Comparison of ENCODE assay signal across 8 mouse cellular contexts in the genomic region with DNA sequence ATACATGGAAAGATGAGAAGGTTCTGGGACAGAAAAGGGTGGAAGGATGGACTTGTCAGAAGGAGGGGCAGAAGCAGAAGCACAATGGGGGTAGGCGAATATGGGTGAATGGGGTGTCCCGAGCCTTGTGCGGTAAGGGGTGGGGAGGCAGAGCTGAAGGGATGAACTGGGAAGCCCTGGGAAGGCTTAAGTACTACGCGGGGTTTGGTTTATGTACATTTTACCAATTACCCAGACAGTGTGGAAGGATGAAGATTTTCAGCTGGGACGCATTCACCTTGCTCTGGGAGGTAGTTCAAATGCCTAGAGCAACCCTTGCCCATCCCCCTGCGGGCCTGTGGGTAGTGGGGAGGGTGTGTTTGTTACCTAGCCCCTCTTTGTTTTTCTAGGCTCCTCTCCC. TPM values are rescaled to one million over a fixed set of nuclear protein-coding genes. Genes with fewer than 3 reads are reported as not detected.
DNase-seq lines count a peak whose midpoint lies in the region; ATAC-seq and TF ChIP-seq lines count a peak whose summit lies in the region.

No protein-coding gene starts in this region.

- peak overlapping the region; percentile 71 for H3K4me3 ChIP-seq in heart, embryonic 11.5 days (ENCODE audit: low read depth, low read length)
- H3K4me3 ChIP-seq in ES-E14 (ENCODE audit: insufficient read depth in 1 of 2, low read depth in 1 of 2, low read length in 2 of 2, poor library complexity in 1 of 2, severe bottlenecking in 1 of 2) = peak overlapping the region; percentile 53 to 58
- H3K4me3 ChIP-seq in heart, embryonic 16.5 days (ENCODE audit: low read length) = peak overlapping the region; percentile 82
- H3K4me3 ChIP-seq in liver, postnatal 0 days (ENCODE audit: low read depth, low read length) = peak overlapping the region; percentile 69

- H3K36me3 ChIP-seq in heart, embryonic 11.5 days (ENCODE audit: control insufficient read depth, insufficient read depth, low read length) = peaks cover 8% of the 10 kb centered on the region
- H3K36me3 ChIP-seq in ES-E14 (ENCODE audit: control insufficient read depth, insufficient read depth, low read length, poor library complexity, severe bottlenecking) = peaks cover 23% of the 10 kb centered on the region
- 0 out of 2 replicates have a peak, but pooled peaks cover 8% of the 10 kb centered on the region for H3K36me3 ChIP-seq in heart, embryonic 16.5 days (ENCODE audit: control insufficient read depth, insufficient read depth)
- peaks cover 14% of the 10 kb centered on the region for H3K36me3 ChIP-seq in liver, postnatal 0 days (replicated peaks; ENCODE audit: insufficient read depth, low read length)

- no peak for DNase-seq in heart, postnatal 4 days
- no peak for DNase-seq in ES-E14 (ENCODE audit: low read depth, low spot score)
- DNase-seq in liver, postnatal 0 days = no peak
- DNase-seq in urinary bladder, postnatal 25 days (ENCODE audit: low spot score) = no peak
- DNase-seq in cerebellum, postnatal 4 days (ENCODE audit: low spot score in 2 of 2) = no peak

- H3K27ac ChIP-seq in heart, embryonic 11.5 days (ENCODE audit: low read depth, low read length) = no peak overlapping the region
- no peak overlapping the region for H3K27ac ChIP-seq in ES-E14 (ENCODE audit: insufficient read depth, low read depth, low read length, poor library complexity, severe bottlenecking)
- peak overlapping the region; percentile 73 for H3K27ac ChIP-seq in heart, embryonic 16.5 days (ENCODE audit: low read length)
- H3K27ac ChIP-seq in liver, postnatal 0 days (ENCODE audit: low read depth) = peak overlapping the region; percentile 72

- TF ChIP-seq EP300 in liver, postnatal 0 days (IDR thresholded peaks at IDR 0.05; ENCODE audit: low read depth) = no peak

- H3K9me3 ChIP-seq in heart, embryonic 11.5 days (replicated peaks; ENCODE audit: control insufficient read depth, low read length) = no peaks in the 10 kb centered on the region
- no peaks in the 10 kb centered on the region for H3K9me3 ChIP-seq in ES-E14 (ENCODE audit: control insufficient read depth, insufficient read depth, low read depth, low read length)
- no peaks in the 10 kb centered on the region for H3K9me3 ChIP-seq in heart, embryonic 16.5 days (replicated peaks; ENCODE audit: control insufficient read depth, low read length)
- no peaks in the 10 kb centered on the region for H3K9me3 ChIP-seq in liver, postnatal 0 days (ENCODE audit: low read length)

- in situ Hi-C loops in ES-E14 (cut with MboI; ENCODE audit: low sequenced_read_pairs in 2 of 2, unreplicated experiment in 2 of 2) = no loop called here

- peak overlapping the region; percentile 80 for H3K4me2 ChIP-seq in heart, embryonic 11.5 days
- H3K4me2 ChIP-seq in heart, embryonic 16.5 days (ENCODE audit: low read depth, low read length) = peak overlapping the region; percentile 84
- H3K4me2 ChIP-seq in liver, postnatal 0 days (ENCODE audit: low read depth, low read length) = peak overlapping the region; percentile 98

- TF ChIP-seq CTCF in liver, postnatal 0 days (IDR thresholded peaks at IDR 0.05; ENCODE audit: low read depth) = no peak

- H3K4me1 ChIP-seq in heart, embryonic 11.5 days (ENCODE audit: control insufficient read depth, insufficient read depth, low read length) = peaks cover 19% of the 10 kb centered on the region
- H3K4me1 ChIP-seq in ES-E14 (ENCODE audit: control insufficient read depth in 2 of 2, insufficient read depth in 2 of 2, low read length in 2 of 2, poor library complexity in 1 of 2) = peaks cover 2 to 12% of the 10 kb centered on the region in 2 experiments; a peak in 2 of 4 replicates
- H3K4me1 ChIP-seq in heart, embryonic 16.5 days (ENCODE audit: control insufficient read depth, insufficient read depth, low read length) = peaks cover 24% of the 10 kb centered on the region
- H3K4me1 ChIP-seq in liver, postnatal 0 days (ENCODE audit: insufficient read depth) = peaks cover 37% of the 10 kb centered on the region

- no peak for ATAC-seq in heart, embryonic 11.5 days (replicated peaks; ENCODE audit: insufficient number of reproducible peaks, low FRiP score, low TSS enrichment)
- no peak for ATAC-seq in heart, embryonic 16.5 days (replicated peaks; ENCODE audit: extremely low read depth, insufficient read depth, low FRiP score)
- no peak for ATAC-seq in liver, postnatal 0 days
- no peak for ATAC-seq in erythroid progenitor cell, adult 5-6 weeks (replicated peaks; ENCODE audit: low FRiP score, poor library complexity, severe bottlenecking)

- WGBS in heart, embryonic 11.5 days (ENCODE audit: insufficient replicate concordance) = 28% methylated on average over 7 of the region's 7 CpGs
- WGBS in heart, embryonic 16.5 days = 33% methylated on average over 7 of the region's 7 CpGs
- WGBS in liver, postnatal 0 days (ENCODE audit: insufficient replicate concordance) = 48% methylated on average over 7 of the region's 7 CpGs

- peak overlapping the region; percentile 82 for H3K9ac ChIP-seq in heart, embryonic 11.5 days (ENCODE audit: low read depth, low read length)
- H3K9ac ChIP-seq in ES-E14 (ENCODE audit: insufficient read depth, low read depth, low read length, poor library complexity, severe bottlenecking) = peak overlapping the region; percentile 73
- peak overlapping the region; percentile 86 for H3K9ac ChIP-seq in heart, embryonic 16.5 days (ENCODE audit: low read length)
- peak overlapping the region; percentile 84 for H3K9ac ChIP-seq in liver, postnatal 0 days (replicated peaks)

- H3K27me3 ChIP-seq in heart, embryonic 11.5 days (ENCODE audit: control insufficient read depth, insufficient read depth, low read length) = peaks cover 6% of the 10 kb centered on the region
- peaks cover 5% of the 10 kb centered on the region; the same call in 1 of the 2 replicates for H3K27me3 ChIP-seq in heart, embryonic 16.5 days (ENCODE audit: control insufficient read depth, insufficient read depth, low read length)
- H3K27me3 ChIP-seq in liver, postnatal 0 days (ENCODE audit: insufficient read depth, low read length) = no peaks in the 10 kb centered on the region

TF ChIP-seq in ES-E14, 5 proteins besides CTCF, POLR2A, EP300 and RAD21:
- TF ChIP-seq MAFK (IDR thresholded peaks at IDR 0.05; ENCODE audit: insufficient read depth, low read depth, low read length) (no peak), HCFC1 (IDR thresholded peaks at IDR 0.05; ENCODE audit: borderline replicate concordance, insufficient read depth, low read length) (no peak), CHD2 (IDR thresholded peaks at IDR 0.05; ENCODE audit: low read depth, low read length) (no peak), ZC3H11A (IDR thresholded peaks at IDR 0.05; ENCODE audit: borderline replicate concordance, low read depth, low read length) (no peak), ZNF384 (IDR thresholded peaks at IDR 0.05; ENCODE audit: low read depth, low read length) (no peak)

RNA-seq across cellular contexts. Expression of gene Rad9a, which starts 0.7 kb away (rescaled TPM):
- polyA plus RNA-seq in heart, embryonic 11.5 days (2014; fragmentation: Nextera tagmentation; extraction: Ambion mirVana) = 20.6 and 24.1 TPM in 2 replicates
- total RNA-seq in heart, postnatal 4 days (2021) = 1 to 10 TPM; 8.3 to 8.4 TPM
- total RNA-seq in ES-E14 (2012; rRNA removed) = 33.1 and 42.1 TPM in 2 replicates
- 19.9 and 21.1 TPM in 2 replicates for polyA plus RNA-seq in heart, embryonic 16.5 days (2015; fragmentation: Nextera tagmentation; extraction: Ambion mirVana)
- polyA plus RNA-seq in liver, postnatal 0 days (2015; fragmentation: Nextera tagmentation; extraction: Ambion mirVana) = 8.0 and 9.0 TPM in 2 replicates
- 44.0 and 54.1 TPM in 2 replicates for total RNA-seq in erythroid progenitor cell, adult 5-6 weeks (2015; ENCODE audit: low replicate concordance)
- 27.5 and 41.6 TPM in 2 replicates for total RNA-seq in erythroid progenitor cell, adult 5-6 weeks (2017; ENCODE audit: low replicate concordance)

RNA-seq across cellular contexts. Expression of gene Ppp1ca, which starts 10.3 kb away (rescaled TPM):
- 749 and 760 TPM in 2 replicates for polyA plus RNA-seq in heart, embryonic 11.5 days (2014; fragmentation: Nextera tagmentation; extraction: Ambion mirVana)
- 100 to 1,000 TPM; 481 to 484 TPM for total RNA-seq in heart, postnatal 4 days (2021)
- 407 and 426 TPM in 2 replicates for total RNA-seq in ES-E14 (2012; rRNA removed)
- 813 and 866 TPM in 2 replicates for polyA plus RNA-seq in heart, embryonic 16.5 days (2015; fragmentation: Nextera tagmentation; extraction: Ambion mirVana)
- polyA plus RNA-seq in liver, postnatal 0 days (2015; fragmentation: Nextera tagmentation; extraction: Ambion mirVana) = 269 and 284 TPM in 2 replicates
- total RNA-seq in erythroid progenitor cell, adult 5-6 weeks (2015; ENCODE audit: low replicate concordance) = 181 and 188 TPM in 2 replicates
- 185 and 268 TPM in 2 replicates for total RNA-seq in erythroid progenitor cell, adult 5-6 weeks (2017; ENCODE audit: low replicate concordance)

RNA-seq across cellular contexts. Expression of gene Tbc1d10c, which starts 11.1 kb away (rescaled TPM):
- polyA plus RNA-seq in heart, embryonic 11.5 days (2014; fragmentation: Nextera tagmentation; extraction: Ambion mirVana) = 1.0 and 1.3 TPM in 2 replicates
- 1 to 10 TPM; 2.0 to 2.1 TPM for total RNA-seq in heart, postnatal 4 days (2021)
- total RNA-seq in ES-E14 (2012; rRNA removed) = 2.9 and 3.5 TPM in 2 replicates
- 10.8 and 26.5 TPM in 2 replicates for polyA plus RNA-seq in heart, embryonic 16.5 days (2015; fragmentation: Nextera tagmentation; extraction: Ambion mirVana)
- polyA plus RNA-seq in liver, postnatal 0 days (2015; fragmentation: Nextera tagmentation; extraction: Ambion mirVana) = 8.4 and 9.9 TPM in 2 replicates
- 8.0 and 31.0 TPM in 2 replicates for total RNA-seq in erythroid progenitor cell, adult 5-6 weeks (2015; ENCODE audit: low replicate concordance)
- total RNA-seq in erythroid progenitor cell, adult 5-6 weeks (2017; ENCODE audit: low replicate concordance) = 6.2 and 14.2 TPM in 2 replicates

RNA-seq across cellular contexts. Expression of gene Clcf1, which starts 11.9 kb away (rescaled TPM):
- 1.2 and 2.5 TPM in 2 replicates for polyA plus RNA-seq in heart, embryonic 11.5 days (2014; fragmentation: Nextera tagmentation; extraction: Ambion mirVana)
- total RNA-seq in heart, postnatal 4 days (2021) = 1 to 10 TPM; 2.1 to 2.7 TPM
- 2.2 and 2.7 TPM in 2 replicates for total RNA-seq in ES-E14 (2012; rRNA removed)
- 1.5 and 1.7 TPM in 2 replicates for polyA plus RNA-seq in heart, embryonic 16.5 days (2015; fragmentation: Nextera tagmentation; extraction: Ambion mirVana)
- 0.91 and 1.1 TPM in 2 replicates for polyA plus RNA-seq in liver, postnatal 0 days (2015; fragmentation: Nextera tagmentation; extraction: Ambion mirVana)
- not detected in 2 replicates for total RNA-seq in erythroid progenitor cell, adult 5-6 weeks (2015; ENCODE audit: low replicate concordance)
- 0.15 and 1.2 TPM in 2 replicates for total RNA-seq in erythroid progenitor cell, adult 5-6 weeks (2017; ENCODE audit: low replicate concordance)

RNA-seq across cellular contexts. Expression of gene AC109138.7, which starts 12.0 kb away (rescaled TPM):
- not detected in 2 replicates for polyA plus RNA-seq in heart, embryonic 11.5 days (2014; fragmentation: Nextera tagmentation; extraction: Ambion mirVana)
- total RNA-seq in heart, postnatal 4 days (2021) = not detected
- not detected in 2 replicates for total RNA-seq in ES-E14 (2012; rRNA removed)
- not detected in 2 replicates for polyA plus RNA-seq in heart, embryonic 16.5 days (2015; fragmentation: Nextera tagmentation; extraction: Ambion mirVana)
- not detected in 2 replicates for polyA plus RNA-seq in liver, postnatal 0 days (2015; fragmentation: Nextera tagmentation; extraction: Ambion mirVana)
- total RNA-seq in erythroid progenitor cell, adult 5-6 weeks (2015; ENCODE audit: low replicate concordance) = not detected in 2 replicates
- not detected in 2 replicates for total RNA-seq in erythroid progenitor cell, adult 5-6 weeks (2017; ENCODE audit: low replicate concordance)

Comparison
In these comparisons a context has a peak if more than half of its experiments do, and no peak if none do; other contexts are left out.
1. H3K27ac ChIP-seq: peak in heart, embryonic 16.5 days (single experiment) and liver, postnatal 0 days (single experiment); none in heart, embryonic 11.5 days (single experiment) and ES-E14 (single experiment).
2. Peak in every context shown above with its lines, with median percentiles within 50 percentile points of each other: H3K4me2 ChIP-seq, H3K4me3 ChIP-seq and H3K9ac ChIP-seq.